Mouse (Mus musculus) liver, embryonic 15.5 days (tissue): ENCODE data around the gene Nrip3. TPM values are rescaled to one million over a fixed set of nuclear protein-coding genes. Genes with fewer than 3 reads are reported as not detected.

ENCODE experiments used
- ATAC-seq: fragments of 200-750 bp; cut with Nextera tagmentation; 2 replicates; pipeline ENCODE4 v1.8.0; 2017; ENCODE audit warnings: moderate number of reproducible peaks, mild to moderate bottlenecking, moderate library complexity; ENCODE audit not compliant: insufficient read depth
- H3K27ac ChIP-seq: fragments of 300-500 bp; sonication (generic); replicated peaks from 2 replicates; pipeline ENCODE4 v1.5.1; 2015; ENCODE audit warnings: mild to moderate bottlenecking, inconsistent platforms
- H3K27me3 ChIP-seq: fragments of 300-500 bp; sonication (generic); 2 replicates; pipeline ENCODE4 v1.6.1; 2015; ENCODE audit warnings: mild to moderate bottlenecking, inconsistent platforms
- H3K36me3 ChIP-seq: fragments of 300-500 bp; sonication (generic); replicated peaks from 2 replicates; pipeline ENCODE4 v1.6.1; 2015; ENCODE audit warnings: moderate library complexity, mild to moderate bottlenecking, inconsistent platforms
- H3K4me1 ChIP-seq: fragments of 300-500 bp; sonication (generic); replicated peaks from 2 replicates; pipeline ENCODE4 v1.6.1; 2015; ENCODE audit warnings: inconsistent platforms
- H3K4me2 ChIP-seq: fragments of 300-500 bp; sonication (generic); 2 replicates; pipeline ENCODE4 v1.6.1; 2015; ENCODE audit warnings: moderate library complexity, mild to moderate bottlenecking, inconsistent platforms
- H3K4me3 ChIP-seq: fragments of 300-500 bp; sonication (generic); replicated peaks from 2 replicates; pipeline ENCODE4 v1.5.1; 2015; ENCODE audit warnings: mild to moderate bottlenecking, inconsistent platforms
- H3K9ac ChIP-seq: fragments of 300-500 bp; sonication (generic); 2 replicates; pipeline ENCODE4 v1.6.1; 2015; ENCODE audit warnings: moderate library complexity, mild to moderate bottlenecking, inconsistent platforms
- H3K9me3 ChIP-seq: fragments of 300-500 bp; sonication (generic); replicated peaks from 2 replicates; pipeline ENCODE4 v1.6.1; 2016; ENCODE audit warnings: inconsistent platforms
- WGBS: fragments of 180-500 bp; shearing (Covaris S2); methylation state at CpG from one replicate; pipeline ENCODE4 v1.1.7; 2015; ENCODE audit warnings: mixed read lengths; ENCODE audit not compliant: insufficient replicate concordance; 5-methylcytosine and 5-hydroxymethylcytosine counted together
- polyA plus RNA-seq: library from polyadenylated mRNA; unstranded; fragments of >200 nt; fragmentation: Nextera tagmentation; extraction: Ambion mirVana; gene quantifications from 2 replicates; pipeline ENCODE4 v1.2.1, GENCODE M21; 2015

Gene Nrip3
- polyA plus RNA-seq, 1 experiment from 2014 or later, result 0.28 TPM

- ATAC-seq, result peak; percentile 86
- no peaks in the 10 kb centered on the region for H3K36me3 ChIP-seq
- H3K27me3 ChIP-seq, result no peaks in the 10 kb centered on the region
- WGBS, result 50% methylated on average over 7 of the region's 7 CpGs
- peak overlapping the region; percentile 42 for H3K4me2 ChIP-seq
- H3K9ac ChIP-seq, result no peak overlapping the region
- H3K27ac ChIP-seq, result peak overlapping the region; percentile 19; the same call in 1 of the 2 replicates
- H3K4me1 ChIP-seq, result peaks cover 31% of the 10 kb centered on the region
- H3K9me3 ChIP-seq, result no peaks in the 10 kb centered on the region
- H3K4me3 ChIP-seq, result no peak overlapping the region
These were observed 14.1 kb downstream of the Nrip3 start for GRCm38 (mm10) chr7:109767575-109768350.

GRCm38 (mm10) chr7:109764009-109764408 is 17.8 kb downstream of the Nrip3 start:
- ATAC-seq, result no peak

GRCm38 (mm10) chr7:109756291-109756690 is 25.5 kb downstream of the Nrip3 start:
- no peak for ATAC-seq
- Histone ChIP-seq H3K4me1 (peaks cover 26% of the 10 kb centered on the region), H3K27ac (no peak overlapping the region), H3K36me3 (no peaks in the 10 kb centered on the region), H3K4me3 (no peak overlapping the region), H3K9me3 (no peaks in the 10 kb centered on the region), H3K27me3 (no peaks in the 10 kb centered on the region), H3K4me2 (no peak overlapping the region), H3K9ac (no peak overlapping the region)
- 80% methylated on average over 3 of the region's 3 CpGs for WGBS

More at GRCm38 (mm10) chr7:109764009-109764408, 17.8 kb downstream of the Nrip3 start:
- H3K4me1 ChIP-seq, result peaks cover 26% of the 10 kb centered on the region
- H3K27me3 ChIP-seq, result no peaks in the 10 kb centered on the region
- no peak overlapping the region for H3K9ac ChIP-seq
- no peaks in the 10 kb centered on the region for H3K9me3 ChIP-seq
- no peak overlapping the region for H3K27ac ChIP-seq
- H3K36me3 ChIP-seq, result no peaks in the 10 kb centered on the region
- H3K4me2 ChIP-seq, result no peak overlapping the region
- WGBS, result 51% methylated on average over 2 of the region's 2 CpGs
- no peak overlapping the region for H3K4me3 ChIP-seq

GRCm38 (mm10) chr7:109754034-109754433 is 27.8 kb downstream of the Nrip3 start:
- H3K9me3 ChIP-seq, result no peaks in the 10 kb centered on the region
- no peak overlapping the region for H3K27ac ChIP-seq
- H3K4me1 ChIP-seq, result peaks cover 33% of the 10 kb centered on the region
- WGBS, result 71% methylated on average over 8 of the region's 8 CpGs
- no peak overlapping the region for H3K4me2 ChIP-seq
- no peak overlapping the region for H3K4me3 ChIP-seq
- ATAC-seq, result no peak
- H3K9ac ChIP-seq, result no peak overlapping the region
- peaks cover 2% of the 10 kb centered on the region; the same call in 1 of the 2 replicates for H3K36me3 ChIP-seq
- H3K27me3 ChIP-seq, result no peaks in the 10 kb centered on the region

GRCm38 (mm10) chr7:109752008-109752925 is 29.6 kb downstream of the Nrip3 start, which contains the start of gene Tmem9b:
Gene Tmem9b, minus strand, starts transcription at chr7:109752875.
- ATAC-seq, result peak; percentile 89
- Histone ChIP-seq H3K27me3 (no peaks in the 10 kb centered on the region), H3K4me1 (peaks cover 33% of the 10 kb centered on the region), H3K4me3 (peak within 1 kb of the TSS; percentile 71), H3K36me3 (peaks cover 9% of the 10 kb centered on the region), H3K27ac (peak within 1 kb of the TSS; percentile 84), H3K9ac (peak within 1 kb of the TSS; percentile 88), H3K4me2 (peak within 1 kb of the TSS; percentile 91), H3K9me3 (no peaks in the 10 kb centered on the region)
- under 1% methylated on average over 69 of the region's 74 CpGs for WGBS

- H3K27ac ChIP-seq, result peak overlapping the region; percentile 84
- ATAC-seq, result peak; percentile 5; the same call in 1 of the 2 replicates
- H3K36me3 ChIP-seq, result peaks cover 9% of the 10 kb centered on the region
- peak overlapping the region; percentile 71 for H3K4me3 ChIP-seq
- peaks cover 33% of the 10 kb centered on the region for H3K4me1 ChIP-seq
- under 1% methylated on average over 13 of the region's 13 CpGs for WGBS
- peak overlapping the region; percentile 91 for H3K4me2 ChIP-seq
- H3K27me3 ChIP-seq, result no peaks in the 10 kb centered on the region
- peak overlapping the region; percentile 88 for H3K9ac ChIP-seq
- no peaks in the 10 kb centered on the region for H3K9me3 ChIP-seq
These were observed 30.3 kb downstream of the Nrip3 start for GRCm38 (mm10) chr7:109751427-109752007.

GRCm38 (mm10) chr7:109747747-109748146 is 34.1 kb downstream of the Nrip3 start:
- Histone ChIP-seq H3K4me1 (peaks cover 16% of the 10 kb centered on the region), H3K9ac (no peak overlapping the region), H3K36me3 (peaks cover 36% of the 10 kb centered on the region), H3K4me3 (no peak overlapping the region), H3K9me3 (no peaks in the 10 kb centered on the region), H3K27ac (no peak overlapping the region), H3K27me3 (no peaks in the 10 kb centered on the region), H3K4me2 (no peak overlapping the region)
- ATAC-seq, result no peak
- 67% methylated on average over 1 of the region's 1 CpGs for WGBS

GRCm38 (mm10) chr7:109741703-109742102 is 40.1 kb downstream of the Nrip3 start:
- H3K4me1 ChIP-seq, result no peaks in the 10 kb centered on the region
- peaks cover 53% of the 10 kb centered on the region for H3K36me3 ChIP-seq
- no peak for ATAC-seq
- H3K9me3 ChIP-seq, result no peaks in the 10 kb centered on the region
- no peak overlapping the region for H3K4me3 ChIP-seq
- H3K9ac ChIP-seq, result no peak overlapping the region
- WGBS, result 72% methylated on average over 4 of the region's 4 CpGs
- no peak overlapping the region for H3K27ac ChIP-seq
- no peaks in the 10 kb centered on the region for H3K27me3 ChIP-seq
- H3K4me2 ChIP-seq, result no peak overlapping the region

- Histone ChIP-seq H3K27me3 (no peaks in the 10 kb centered on the region), H3K27ac (no peak overlapping the region), H3K4me3 (no peak overlapping the region), H3K4me1 (no peaks in the 10 kb centered on the region), H3K9ac (no peak overlapping the region), H3K9me3 (no peaks in the 10 kb centered on the region), H3K4me2 (no peak overlapping the region), H3K36me3 (peaks cover 58% of the 10 kb centered on the region)
- WGBS, result 80% methylated on average over 1 of the region's 1 CpGs
- ATAC-seq, result no peak
These were observed 40.8 kb downstream of the Nrip3 start for GRCm38 (mm10) chr7:109741060-109741459.

GRCm38 (mm10) chr7:109739822-109740370 is 41.9 kb downstream of the Nrip3 start:
- Histone ChIP-seq H3K27me3 (no peaks in the 10 kb centered on the region), H3K4me3 (no peak overlapping the region), H3K36me3 (peaks cover 51% of the 10 kb centered on the region), H3K9me3 (no peaks in the 10 kb centered on the region), H3K27ac (no peak overlapping the region), H3K4me1 (no peaks in the 10 kb centered on the region), H3K9ac (no peak overlapping the region), H3K4me2 (no peak overlapping the region)
- ATAC-seq, result no peak
- WGBS, result 60% methylated on average over 5 of the region's 5 CpGs
